Mouse (Mus musculus): ENCODE measurements at regions not wholly inside any gene's neighbourhood (a gene's known extent, or its start where the extent isn't known, plus 50 kb on each side); places are given as distances from the start of the nearest gene placed in this dataset.

- no peak for DNase-seq
- TF ChIP-seq CTCF (IDR thresholded peaks at IDR 0.05; ENCODE audit: borderline replicate concordance, insufficient read depth, low read depth, low read length) (no peak), POLR2A (IDR thresholded peaks at IDR 0.05; ENCODE audit: borderline replicate concordance, insufficient read depth, low read length) (no peak)
- no peaks in the 10 kb centered on the region for H3K4me1 ChIP-seq (ENCODE audit: control insufficient read depth, insufficient read depth, low read length)
- no peaks in the 10 kb centered on the region for H3K27me3 ChIP-seq (ENCODE audit: control insufficient read depth, insufficient read depth, low read length)
- H3K27ac ChIP-seq (ENCODE audit: insufficient read depth, low read length), result no peak overlapping the region
- no peak overlapping the region for H3K4me3 ChIP-seq (replicated peaks; ENCODE audit: insufficient read depth, low read depth, low read length)
- 67% methylated on average over 9 of the region's 9 CpGs for WGBS
Observed at GRCm38 (mm10) chr1:35331602-35332339, 482.0 kb downstream of the Plekhb2 start.

- Histone ChIP-seq H3K27ac (ENCODE audit: insufficient read depth, low read length) (no peak overlapping the region), H3K4me1 (ENCODE audit: control insufficient read depth, insufficient read depth, low read length) (no peaks in the 10 kb centered on the region), H3K4me3 (replicated peaks; ENCODE audit: insufficient read depth, low read depth, low read length) (no peak overlapping the region), H3K27me3 (ENCODE audit: control insufficient read depth, insufficient read depth, low read length) (no peaks in the 10 kb centered on the region)
- 91% methylated on average over 2 of the region's 2 CpGs for WGBS
- DNase-seq, result no peak
- TF ChIP-seq CTCF (IDR thresholded peaks at IDR 0.05; ENCODE audit: borderline replicate concordance, insufficient read depth, low read depth, low read length), result no peak
- no peak for TF ChIP-seq POLR2A (IDR thresholded peaks at IDR 0.05; ENCODE audit: borderline replicate concordance, insufficient read depth, low read length)
Observed at GRCm38 (mm10) chr1:35332340-35332684, 482.5 kb downstream of the Plekhb2 start.

- 51% methylated on average over 3 of the region's 3 CpGs for WGBS
- TF ChIP-seq POLR2A (IDR thresholded peaks at IDR 0.05; ENCODE audit: borderline replicate concordance, insufficient read depth, low read length), result no peak
- no peak for TF ChIP-seq CTCF (IDR thresholded peaks at IDR 0.05; ENCODE audit: borderline replicate concordance, insufficient read depth, low read depth, low read length)
- peak; percentile 16 to 46 for DNase-seq
- Histone ChIP-seq H3K27me3 (ENCODE audit: control insufficient read depth, insufficient read depth, low read length) (no peaks in the 10 kb centered on the region), H3K4me1 (ENCODE audit: control insufficient read depth, insufficient read depth, low read length) (no peaks in the 10 kb centered on the region), H3K4me3 (replicated peaks; ENCODE audit: insufficient read depth, low read depth, low read length) (no peak overlapping the region), H3K27ac (ENCODE audit: insufficient read depth, low read length) (no peak overlapping the region)
Observed at GRCm38 (mm10) chr1:35337647-35338046, 487.9 kb downstream of the Plekhb2 start.

- H3K27ac ChIP-seq (ENCODE audit: insufficient read depth, low read length), result no peak overlapping the region
- peak in 1 of 2 experiments; percentile 22 for DNase-seq
- H3K4me3 ChIP-seq (replicated peaks; ENCODE audit: insufficient read depth, low read depth, low read length), result no peak overlapping the region
- WGBS, result 50% methylated on average over 3 of the region's 3 CpGs
- H3K27me3 ChIP-seq (ENCODE audit: control insufficient read depth, insufficient read depth, low read length), result no peaks in the 10 kb centered on the region
- TF ChIP-seq POLR2A (IDR thresholded peaks at IDR 0.05; ENCODE audit: borderline replicate concordance, insufficient read depth, low read length) (no peak), CTCF (IDR thresholded peaks at IDR 0.05; ENCODE audit: borderline replicate concordance, insufficient read depth, low read depth, low read length) (no peak)
- H3K4me1 ChIP-seq (ENCODE audit: control insufficient read depth, insufficient read depth, low read length), result no peaks in the 10 kb centered on the region
Observed at GRCm38 (mm10) chr1:35338184-35338583, 488.4 kb downstream of the Plekhb2 start.

GRCm38 (mm10) chr1:35344539-35344938 is 494.8 kb downstream of the Plekhb2 start:
- TF ChIP-seq CTCF (IDR thresholded peaks at IDR 0.05; ENCODE audit: borderline replicate concordance, insufficient read depth, low read depth, low read length), result no peak
- no peak for TF ChIP-seq POLR2A (IDR thresholded peaks at IDR 0.05; ENCODE audit: borderline replicate concordance, insufficient read depth, low read length)
- WGBS, result 79% methylated on average over 1 of the region's 1 CpGs
- no peak overlapping the region for H3K27ac ChIP-seq (ENCODE audit: insufficient read depth, low read length)
- H3K27me3 ChIP-seq (ENCODE audit: control insufficient read depth, insufficient read depth, low read length), result no peaks in the 10 kb centered on the region
- H3K4me1 ChIP-seq (ENCODE audit: control insufficient read depth, insufficient read depth, low read length), result no peaks in the 10 kb centered on the region
- no peak for DNase-seq
- no peak overlapping the region for H3K4me3 ChIP-seq (replicated peaks; ENCODE audit: insufficient read depth, low read depth, low read length)

GRCm38 (mm10) chr1:35348294-35348693 is 498.5 kb downstream of the Plekhb2 start:
- H3K27ac ChIP-seq (ENCODE audit: insufficient read depth, low read length), result no peak overlapping the region
- TF ChIP-seq CTCF (IDR thresholded peaks at IDR 0.05; ENCODE audit: borderline replicate concordance, insufficient read depth, low read depth, low read length) (no peak), POLR2A (IDR thresholded peaks at IDR 0.05; ENCODE audit: borderline replicate concordance, insufficient read depth, low read length) (no peak)
- H3K4me3 ChIP-seq (replicated peaks; ENCODE audit: insufficient read depth, low read depth, low read length), result no peak overlapping the region
- peak in 1 of 2 experiments; percentile 11 for DNase-seq
- no peaks in the 10 kb centered on the region for H3K27me3 ChIP-seq (ENCODE audit: control insufficient read depth, insufficient read depth, low read length)
- no peaks in the 10 kb centered on the region for H3K4me1 ChIP-seq (ENCODE audit: control insufficient read depth, insufficient read depth, low read length)
- WGBS, result 46% methylated on average over 4 of the region's 4 CpGs

- TF ChIP-seq POLR2A (IDR thresholded peaks at IDR 0.05; ENCODE audit: borderline replicate concordance, insufficient read depth, low read length) (no peak), CTCF (IDR thresholded peaks at IDR 0.05; ENCODE audit: borderline replicate concordance, insufficient read depth, low read depth, low read length) (no peak)
- no peak overlapping the region for H3K27ac ChIP-seq (ENCODE audit: insufficient read depth, low read length)
- no peaks in the 10 kb centered on the region for H3K4me1 ChIP-seq (ENCODE audit: control insufficient read depth, insufficient read depth, low read length)
- H3K4me3 ChIP-seq (replicated peaks; ENCODE audit: insufficient read depth, low read depth, low read length), result no peak overlapping the region
- WGBS, result 75% methylated on average over 5 of the region's 5 CpGs
- H3K27me3 ChIP-seq (ENCODE audit: control insufficient read depth, insufficient read depth, low read length), result no peaks in the 10 kb centered on the region
- no peak for DNase-seq
Observed at GRCm38 (mm10) chr1:35358981-35359380, 509.2 kb downstream of the Plekhb2 start.

GRCm38 (mm10) chr1:35361465-35361864 is 511.7 kb downstream of the Plekhb2 start:
- Histone ChIP-seq H3K27me3 (ENCODE audit: control insufficient read depth, insufficient read depth, low read length) (no peaks in the 10 kb centered on the region), H3K4me3 (replicated peaks; ENCODE audit: insufficient read depth, low read depth, low read length) (no peak overlapping the region), H3K27ac (ENCODE audit: insufficient read depth, low read length) (no peak overlapping the region), H3K4me1 (ENCODE audit: control insufficient read depth, insufficient read depth, low read length) (no peaks in the 10 kb centered on the region)
- WGBS, result 93% methylated on average over 3 of the region's 3 CpGs
- no peak for DNase-seq
- TF ChIP-seq POLR2A (IDR thresholded peaks at IDR 0.05; ENCODE audit: borderline replicate concordance, insufficient read depth, low read length) (no peak), CTCF (IDR thresholded peaks at IDR 0.05; ENCODE audit: borderline replicate concordance, insufficient read depth, low read depth, low read length) (no peak)
